Mouse (Mus musculus) embryonic facial prominence, embryonic 11.5 days (tissue): ENCODE results near the gene Efl1. TPM values are rescaled to one million over a fixed set of nuclear protein-coding genes. Genes with fewer than 3 reads are reported as not detected.

Source experiments
- ATAC-seq: fragments of 200-750 bp; cut with Nextera tagmentation; replicated peaks from 2 replicates; pipeline ENCODE4 v1.8.0; 2017; ENCODE audit warnings: low read depth; ENCODE audit not compliant: insufficient number of reproducible peaks, low FRiP score, low TSS enrichment
- DNase-seq: peaks from one replicate; pipeline ENCODE4 v3.0.0-alpha.2; 2015; ENCODE audit warnings: low spot score
- H3K27ac ChIP-seq: fragments of 300-500 bp; sonication (generic); replicated peaks from 2 replicates; pipeline ENCODE4 v1.5.1; 2014; ENCODE audit warnings: mild to moderate bottlenecking, low read depth, low read length, control low read depth
- H3K27me3 ChIP-seq: fragments of 300-500 bp; sonication (generic); 2 replicates; pipeline ENCODE4 v1.6.1; 2014; ENCODE audit warnings: mild to moderate bottlenecking, low read length, moderate library complexity, mixed read lengths; ENCODE audit not compliant: control insufficient read depth, insufficient read depth
- H3K36me3 ChIP-seq: fragments of 300-500 bp; sonication (generic); replicated peaks from 2 replicates; pipeline ENCODE4 v1.6.1; 2014; ENCODE audit warnings: low read depth, mild to moderate bottlenecking, low read length, moderate library complexity, mixed read lengths; ENCODE audit not compliant: control insufficient read depth, insufficient read depth
- H3K4me1 ChIP-seq: fragments of 300-500 bp; sonication (generic); 2 replicates; pipeline ENCODE4 v1.6.1; 2014; ENCODE audit warnings: low read length, mixed read lengths; ENCODE audit not compliant: control insufficient read depth, insufficient read depth
- H3K4me2 ChIP-seq: fragments of 300-500 bp; sonication (generic); 2 replicates; pipeline ENCODE4 v1.6.1; 2014; ENCODE audit warnings: low read depth, mild to moderate bottlenecking, control low read depth, low read length, moderate library complexity
- H3K4me3 ChIP-seq: fragments of 300-500 bp; sonication (generic); 2 replicates; pipeline ENCODE4 v1.5.1; 2014; ENCODE audit warnings: low read depth, low read length, control low read depth
- H3K9ac ChIP-seq: fragments of 300-500 bp; sonication (generic); replicated peaks from 2 replicates; pipeline ENCODE4 v1.6.1; 2014; ENCODE audit warnings: mild to moderate bottlenecking, control low read depth, low read length
- H3K9me3 ChIP-seq: fragments of 300-500 bp; sonication (generic); replicated peaks from 2 replicates; pipeline ENCODE4 v1.6.1; 2016; ENCODE audit warnings: mild to moderate bottlenecking, low read length, inconsistent platforms, mixed read lengths; ENCODE audit not compliant: control insufficient read depth
- WGBS: fragments of 180-500 bp; shearing (Covaris S2); extraction: QIAGEN DNeasy Blood & Tissue Kit; methylation state at CpG from one replicate; pipeline ENCODE4 v1.1.7; 2014; 5-methylcytosine and 5-hydroxymethylcytosine counted together
- polyA plus RNA-seq: library from polyadenylated mRNA; unstranded; fragments of >200 nt; fragmentation: Nextera tagmentation; extraction: Ambion mirVana; gene quantifications from 2 replicates; pipeline ENCODE4 v1.2.1, GENCODE M21; 2014

The Efl1 gene
- polyA plus RNA-seq, 1 experiment from 2014 or later, result 24.0 TPM

DNA sequence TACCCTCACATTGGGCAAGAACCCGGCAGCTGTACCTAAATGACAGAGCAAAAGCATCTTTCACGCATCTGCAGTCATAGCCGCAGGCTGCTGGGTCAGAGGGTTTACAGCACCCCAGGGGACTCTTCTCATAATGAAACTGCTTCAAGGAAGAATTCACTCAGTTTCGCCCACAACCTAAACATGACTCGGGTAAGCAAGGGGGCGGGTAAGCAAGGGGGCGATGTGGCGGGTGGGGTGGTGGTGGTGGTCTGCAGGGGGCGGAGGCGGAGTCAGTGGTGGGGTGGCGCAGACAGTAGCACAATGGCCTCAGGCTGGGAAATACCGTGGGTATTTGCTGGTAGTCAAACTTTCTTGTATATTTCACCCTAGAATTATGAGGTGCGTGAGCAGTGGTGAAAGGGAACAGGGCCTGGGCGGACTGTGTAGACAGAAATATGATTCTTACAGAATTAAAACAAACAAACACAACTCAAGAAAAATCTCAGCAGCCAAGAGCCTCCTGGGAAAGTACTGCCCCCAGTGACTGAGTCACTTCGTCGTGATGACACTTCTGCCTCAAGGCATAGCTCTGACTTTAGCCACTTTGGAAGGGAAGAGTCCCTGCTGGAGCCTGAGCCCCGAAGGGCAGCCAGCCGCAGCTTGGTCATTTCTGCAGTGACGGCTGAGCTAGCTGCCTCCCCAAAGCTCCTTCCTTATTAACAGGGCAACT lies 162.9 kb downstream of the Efl1 start:
- Histone ChIP-seq H3K9me3 (no peaks in the 10 kb centered on the region), H3K4me3 (no peak overlapping the region), H3K27ac (no peak overlapping the region), H3K4me2 (no peak overlapping the region; the same call in 1 of the 2 replicates), H3K4me1 (0 out of 2 replicates have a peak, but pooled peaks cover 3% of the 10 kb centered on the region), H3K9ac (no peak overlapping the region; the same call in 1 of the 2 replicates), H3K27me3 (no peaks in the 10 kb centered on the region), H3K36me3 (no peaks in the 10 kb centered on the region)
- DNase-seq (peak; percentile 31), ATAC-seq (0 out of 2 replicates have a peak, but pooled peaks have one; percentile 14)
- WGBS, result 14% methylated on average over 19 of the region's 19 CpGs

DNA sequence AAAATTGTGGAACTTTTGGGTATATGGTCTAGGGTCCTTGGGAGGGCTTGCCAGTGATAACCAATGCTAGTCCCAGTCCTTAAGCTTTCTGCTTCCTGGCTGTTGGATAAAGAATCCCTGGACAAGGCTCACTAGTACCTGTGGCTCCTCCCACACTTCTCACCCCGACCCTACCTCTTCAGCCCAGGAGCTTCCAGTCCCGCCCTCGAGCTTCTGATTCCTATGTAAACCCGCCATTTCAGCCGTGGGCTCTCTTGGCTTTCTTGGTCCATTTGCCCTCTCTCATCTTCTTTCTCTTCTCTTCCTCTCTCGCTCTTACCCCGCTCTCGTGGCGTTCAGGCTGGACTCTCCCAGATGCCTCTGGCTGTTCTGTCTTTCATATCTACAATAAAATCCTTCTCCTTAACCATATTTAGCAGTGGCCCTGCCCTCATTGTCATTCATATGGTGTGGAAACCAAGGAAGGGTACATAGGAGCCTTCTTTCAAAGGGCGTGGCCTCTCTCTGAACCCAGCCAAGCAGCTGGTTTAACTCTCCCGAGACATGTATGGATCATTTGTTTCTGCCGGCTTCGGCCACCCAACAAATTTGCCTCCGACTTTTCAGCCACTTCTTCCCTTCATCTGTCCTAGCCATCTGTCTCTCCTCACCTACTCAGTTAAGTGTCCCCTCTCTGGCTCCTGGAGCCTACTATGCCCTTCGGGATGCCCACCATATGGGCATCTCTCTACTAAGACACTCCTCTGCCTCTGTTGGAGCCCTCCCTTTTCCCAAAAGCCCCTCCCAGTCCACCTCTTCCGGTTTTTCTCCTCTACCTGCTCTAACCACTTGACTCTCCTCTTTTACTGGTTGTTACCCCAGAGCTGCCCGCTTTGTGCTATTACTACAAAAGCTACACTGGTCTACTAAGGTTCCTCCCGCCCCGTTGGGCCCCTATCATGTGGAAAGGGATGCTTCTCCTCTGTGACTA lies 164.1 kb downstream of the Efl1 start:
- Histone ChIP-seq H3K27me3 (no peaks in the 10 kb centered on the region), H3K27ac (no peak overlapping the region), H3K4me3 (no peak overlapping the region), H3K36me3 (no peaks in the 10 kb centered on the region), H3K9ac (no peak overlapping the region), H3K4me2 (no peak overlapping the region), H3K4me1 (0 out of 2 replicates have a peak, but pooled peaks cover 3% of the 10 kb centered on the region), H3K9me3 (no peaks in the 10 kb centered on the region)
- no peak for DNase-seq
- ATAC-seq, result no peak
- WGBS, result 85% methylated on average over 19 of the region's 19 CpGs

GRCm38 (mm10) chr7:82819541-82819940 lies 171.1 kb downstream of the Efl1 start:
- H3K4me2 ChIP-seq, result no peak overlapping the region
- H3K27ac ChIP-seq, result no peak overlapping the region
- no peak overlapping the region for H3K9ac ChIP-seq
- 89% methylated on average over 7 of the region's 7 CpGs for WGBS
- no peak overlapping the region for H3K4me3 ChIP-seq
- no peaks in the 10 kb centered on the region for H3K27me3 ChIP-seq
- no peaks in the 10 kb centered on the region for H3K4me1 ChIP-seq
- H3K9me3 ChIP-seq, result no peaks in the 10 kb centered on the region
- DNase-seq, result no peak
- H3K36me3 ChIP-seq, result no peaks in the 10 kb centered on the region
- no peak for ATAC-seq

GRCm38 (mm10) chr7:82820661-82821060 lies 172.2 kb downstream of the Efl1 start:
- no peaks in the 10 kb centered on the region for H3K9me3 ChIP-seq
- no peak overlapping the region for H3K4me2 ChIP-seq
- H3K36me3 ChIP-seq, result no peaks in the 10 kb centered on the region
- no peak overlapping the region for H3K4me3 ChIP-seq
- no peaks in the 10 kb centered on the region for H3K4me1 ChIP-seq
- no peak overlapping the region for H3K9ac ChIP-seq
- no peak for DNase-seq
- H3K27me3 ChIP-seq, result no peaks in the 10 kb centered on the region
- WGBS, result 73% methylated on average over 4 of the region's 4 CpGs
- no peak for ATAC-seq
- H3K27ac ChIP-seq, result no peak overlapping the region

- Histone ChIP-seq H3K27me3 (no peaks in the 10 kb centered on the region), H3K4me2 (no peak overlapping the region), H3K4me1 (no peaks in the 10 kb centered on the region), H3K9me3 (no peaks in the 10 kb centered on the region), H3K9ac (no peak overlapping the region), H3K36me3 (no peaks in the 10 kb centered on the region), H3K27ac (no peak overlapping the region), H3K4me3 (no peak overlapping the region)
- WGBS, result 73% methylated on average over 3 of the region's 3 CpGs
- DNase-seq, result no peak
- no peak for ATAC-seq
Measured at GRCm38 (mm10) chr7:82821501-82821900, 173.1 kb downstream of the Efl1 start.

DNA sequence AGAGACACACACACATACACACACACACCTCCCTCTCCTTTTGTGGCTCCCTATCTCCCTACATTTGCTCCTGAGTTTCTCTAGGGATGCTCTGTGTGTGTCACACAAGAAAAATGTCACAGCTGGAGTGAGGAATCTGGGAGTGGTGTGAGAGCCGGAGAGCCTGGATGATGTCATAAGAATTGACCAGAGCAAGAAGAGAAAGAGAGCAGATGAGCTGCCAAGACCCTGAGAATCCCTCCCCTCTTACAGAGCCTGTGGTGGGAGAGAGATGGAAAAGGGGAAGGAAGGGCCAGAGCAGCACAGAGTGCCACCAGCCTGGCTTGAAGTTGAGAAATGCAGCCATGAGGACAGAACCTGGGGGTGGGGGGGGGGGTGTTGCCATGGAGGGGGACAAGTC lies 174.1 kb downstream of the Efl1 start:
- H3K9me3 ChIP-seq, result no peaks in the 10 kb centered on the region
- H3K36me3 ChIP-seq, result no peaks in the 10 kb centered on the region
- DNase-seq, result no peak
- no peak overlapping the region for H3K4me2 ChIP-seq
- no peak for ATAC-seq
- no peak overlapping the region for H3K27ac ChIP-seq
- H3K4me3 ChIP-seq, result no peak overlapping the region
- no peaks in the 10 kb centered on the region for H3K4me1 ChIP-seq
- WGBS, result 54% methylated on average over 1 of the region's 1 CpGs
- H3K9ac ChIP-seq, result no peak overlapping the region
- no peaks in the 10 kb centered on the region for H3K27me3 ChIP-seq
